Comparison of ENCODE assay signal across 8 mouse cellular contexts in genomic region chr2:166357824-166358223, GRCm38 (mm10).
DNase-seq lines count a peak whose midpoint lies in the region; ATAC-seq and TF ChIP-seq lines count a peak whose summit lies in the region.

No protein-coding gene starts in this region.

- ATAC-seq in stomach, embryonic 16.5 days (ENCODE audit: insufficient read depth, low FRiP score), result 0 out of 2 replicates have a peak, but pooled peaks have one; percentile 11
- no peak for ATAC-seq in stomach, postnatal 0 days (ENCODE audit: low FRiP score, low TSS enrichment)
- peak; percentile 67 for ATAC-seq in heart, postnatal 0 days (ENCODE audit: insufficient read depth, low read depth)
- ATAC-seq in neutrophil, adult 5-6 weeks (ENCODE audit: extremely low read depth, insufficient number of reproducible peaks, low FRiP score, poor library complexity, severe bottlenecking), result 0 out of 2 replicates have a peak, but pooled peaks have one; percentile 31
- ATAC-seq in midbrain, embryonic 16.5 days, result no peak
- ATAC-seq in forebrain, embryonic 13.5 days, result no peak

- TF ChIP-seq EP300 in stomach, postnatal 0 days (optimal IDR thresholded peaks at IDR 0.05), result no peak
- no peak for TF ChIP-seq EP300 in heart, postnatal 0 days (IDR thresholded peaks at IDR 0.05; ENCODE audit: low read depth)

- H3K4me3 ChIP-seq in stomach, embryonic 16.5 days (replicated peaks; ENCODE audit: low read length), result no peak overlapping the region
- no peak overlapping the region for H3K4me3 ChIP-seq in stomach, postnatal 0 days (ENCODE audit: low read depth, low read length)
- no peak overlapping the region for H3K4me3 ChIP-seq in gastrocnemius, adult 2 months
- no peak overlapping the region for H3K4me3 ChIP-seq in heart, postnatal 0 days (ENCODE audit: low read depth, low read length)
- no peak overlapping the region for H3K4me3 ChIP-seq in midbrain, embryonic 16.5 days (ENCODE audit: low read depth, low read length)
- no peak overlapping the region for H3K4me3 ChIP-seq in forebrain, embryonic 13.5 days

- WGBS in stomach, embryonic 16.5 days, result 42% methylated on average over 7 of the region's 7 CpGs
- 47% methylated on average over 7 of the region's 7 CpGs for WGBS in stomach, postnatal 0 days
- 34% methylated on average over 7 of the region's 7 CpGs for WGBS in heart, postnatal 0 days
- 62% methylated on average over 7 of the region's 7 CpGs for WGBS in midbrain, embryonic 16.5 days
- WGBS in forebrain, embryonic 13.5 days, result 81% methylated on average over 7 of the region's 7 CpGs

- no peak for TF ChIP-seq CTCF in stomach, postnatal 0 days (IDR thresholded peaks at IDR 0.05; ENCODE audit: low read depth)
- TF ChIP-seq CTCF in gastrocnemius, adult 2 months (IDR thresholded peaks at IDR 0.05), result no peak
- TF ChIP-seq CTCF in heart, postnatal 0 days (IDR thresholded peaks at IDR 0.05; ENCODE audit: low read depth), result no peak

- no peak overlapping the region for H3K4me2 ChIP-seq in stomach, embryonic 16.5 days (ENCODE audit: low read depth, low read length)
- H3K4me2 ChIP-seq in stomach, postnatal 0 days (replicated peaks; ENCODE audit: low read depth), result no peak overlapping the region
- no peak overlapping the region for H3K4me2 ChIP-seq in heart, postnatal 0 days (ENCODE audit: low read depth, low read length)
- H3K4me2 ChIP-seq in midbrain, embryonic 16.5 days (ENCODE audit: low read length), result no peak overlapping the region
- no peak overlapping the region for H3K4me2 ChIP-seq in forebrain, embryonic 13.5 days

- no peaks in the 10 kb centered on the region for H3K36me3 ChIP-seq in stomach, embryonic 16.5 days (ENCODE audit: control insufficient read depth, insufficient read depth, low read length)
- H3K36me3 ChIP-seq in stomach, postnatal 0 days (ENCODE audit: control insufficient read depth, insufficient read depth, low read length), result no peaks in the 10 kb centered on the region
- no peaks in the 10 kb centered on the region for H3K36me3 ChIP-seq in heart, postnatal 0 days (replicated peaks; ENCODE audit: control insufficient read depth, insufficient read depth, low read length)
- no peaks in the 10 kb centered on the region for H3K36me3 ChIP-seq in midbrain, embryonic 16.5 days (ENCODE audit: control insufficient read depth, insufficient read depth, low read length)
- H3K36me3 ChIP-seq in forebrain, embryonic 13.5 days (ENCODE audit: poor library complexity, severe bottlenecking), result no peaks in the 10 kb centered on the region

- H3K9ac ChIP-seq in stomach, embryonic 16.5 days (ENCODE audit: low read length), result no peak overlapping the region
- no peak overlapping the region for H3K9ac ChIP-seq in stomach, postnatal 0 days (ENCODE audit: low read length)
- no peak overlapping the region for H3K9ac ChIP-seq in heart, postnatal 0 days (replicated peaks; ENCODE audit: low read depth, low read length)
- H3K9ac ChIP-seq in midbrain, embryonic 16.5 days (ENCODE audit: low read depth, low read length), result no peak overlapping the region
- no peak overlapping the region for H3K9ac ChIP-seq in forebrain, embryonic 13.5 days

- H3K27me3 ChIP-seq in stomach, embryonic 16.5 days (ENCODE audit: control insufficient read depth, insufficient read depth, low read length), result no peaks in the 10 kb centered on the region
- no peaks in the 10 kb centered on the region for H3K27me3 ChIP-seq in stomach, postnatal 0 days (ENCODE audit: control insufficient read depth, insufficient read depth, low read length)
- no peaks in the 10 kb centered on the region for H3K27me3 ChIP-seq in heart, postnatal 0 days (ENCODE audit: control insufficient read depth, insufficient read depth, low read length)
- H3K27me3 ChIP-seq in midbrain, embryonic 16.5 days (ENCODE audit: control insufficient read depth, insufficient read depth, low read depth, low read length), result no peaks in the 10 kb centered on the region
- peaks cover 53% of the 10 kb centered on the region for H3K27me3 ChIP-seq in forebrain, embryonic 13.5 days

- intact Hi-C loops in gastrocnemius, adult 2 months (cut with DNase I), result no loop called here

- H3K9me3 ChIP-seq in stomach, embryonic 16.5 days (replicated peaks; ENCODE audit: control insufficient read depth, low read length), result no peaks in the 10 kb centered on the region
- no peaks in the 10 kb centered on the region for H3K9me3 ChIP-seq in stomach, postnatal 0 days (ENCODE audit: control insufficient read depth, low read length)
- H3K9me3 ChIP-seq in heart, postnatal 0 days (replicated peaks; ENCODE audit: control insufficient read depth, low read length), result no peaks in the 10 kb centered on the region
- H3K9me3 ChIP-seq in midbrain, embryonic 16.5 days (replicated peaks; ENCODE audit: control insufficient read depth, low read length, poor library complexity, severe bottlenecking), result no peaks in the 10 kb centered on the region
- no peaks in the 10 kb centered on the region for H3K9me3 ChIP-seq in forebrain, embryonic 13.5 days (replicated peaks)

- no peak overlapping the region for H3K27ac ChIP-seq in stomach, embryonic 16.5 days (ENCODE audit: low read length)
- no peak overlapping the region for H3K27ac ChIP-seq in stomach, postnatal 0 days (replicated peaks)
- H3K27ac ChIP-seq in gastrocnemius, adult 2 months, result no peak overlapping the region
- H3K27ac ChIP-seq in heart, postnatal 0 days (ENCODE audit: low read depth), result no peak overlapping the region
- no peak overlapping the region for H3K27ac ChIP-seq in midbrain, embryonic 16.5 days (ENCODE audit: low read length)
- H3K27ac ChIP-seq in forebrain, embryonic 13.5 days, result no peak overlapping the region

- DNase-seq in stomach, postnatal 0 days (ENCODE audit: low spot score), result no peak
- peak; percentile 62 for DNase-seq in gastrocnemius, adult 2 months
- peak; percentile 56 for DNase-seq in heart, postnatal 0 days (ENCODE audit: low spot score)
- DNase-seq in ovary, postnatal 36 days (ENCODE audit: low spot score), result no peak

- peaks cover 18% of the 10 kb centered on the region for H3K4me1 ChIP-seq in stomach, embryonic 16.5 days (ENCODE audit: control insufficient read depth, insufficient read depth, low read length)
- H3K4me1 ChIP-seq in stomach, postnatal 0 days (replicated peaks; ENCODE audit: control insufficient read depth, insufficient read depth), result peaks cover 12% of the 10 kb centered on the region
- H3K4me1 ChIP-seq in heart, postnatal 0 days (ENCODE audit: control insufficient read depth, insufficient read depth), result peaks cover 19% of the 10 kb centered on the region
- H3K4me1 ChIP-seq in midbrain, embryonic 16.5 days (ENCODE audit: control insufficient read depth, insufficient read depth, low read length), result peaks cover 15% of the 10 kb centered on the region
- H3K4me1 ChIP-seq in forebrain, embryonic 13.5 days, result peaks cover 48% of the 10 kb centered on the region

Comparison
In these comparisons a context has a peak if more than half of its experiments do, and no peak if none do; other contexts are left out.
1. ATAC-seq: peak in stomach, embryonic 16.5 days (single experiment), heart, postnatal 0 days (single experiment) and neutrophil, adult 5-6 weeks (single experiment); none in stomach, postnatal 0 days (single experiment), midbrain, embryonic 16.5 days (single experiment) and forebrain, embryonic 13.5 days (single experiment).
2. DNase-seq: peak in gastrocnemius, adult 2 months (single experiment) and heart, postnatal 0 days (single experiment); none in stomach, postnatal 0 days (single experiment) and ovary, postnatal 36 days (single experiment).